Mouse (Mus musculus) lung, postnatal 14 days (tissue): ENCODE data around the gene Tmem121b.

Experiments
- DNase-seq: peaks from one replicate; pipeline ENCODE4 v3.0.0; 2021

Gene Tmem121b

DNA sequence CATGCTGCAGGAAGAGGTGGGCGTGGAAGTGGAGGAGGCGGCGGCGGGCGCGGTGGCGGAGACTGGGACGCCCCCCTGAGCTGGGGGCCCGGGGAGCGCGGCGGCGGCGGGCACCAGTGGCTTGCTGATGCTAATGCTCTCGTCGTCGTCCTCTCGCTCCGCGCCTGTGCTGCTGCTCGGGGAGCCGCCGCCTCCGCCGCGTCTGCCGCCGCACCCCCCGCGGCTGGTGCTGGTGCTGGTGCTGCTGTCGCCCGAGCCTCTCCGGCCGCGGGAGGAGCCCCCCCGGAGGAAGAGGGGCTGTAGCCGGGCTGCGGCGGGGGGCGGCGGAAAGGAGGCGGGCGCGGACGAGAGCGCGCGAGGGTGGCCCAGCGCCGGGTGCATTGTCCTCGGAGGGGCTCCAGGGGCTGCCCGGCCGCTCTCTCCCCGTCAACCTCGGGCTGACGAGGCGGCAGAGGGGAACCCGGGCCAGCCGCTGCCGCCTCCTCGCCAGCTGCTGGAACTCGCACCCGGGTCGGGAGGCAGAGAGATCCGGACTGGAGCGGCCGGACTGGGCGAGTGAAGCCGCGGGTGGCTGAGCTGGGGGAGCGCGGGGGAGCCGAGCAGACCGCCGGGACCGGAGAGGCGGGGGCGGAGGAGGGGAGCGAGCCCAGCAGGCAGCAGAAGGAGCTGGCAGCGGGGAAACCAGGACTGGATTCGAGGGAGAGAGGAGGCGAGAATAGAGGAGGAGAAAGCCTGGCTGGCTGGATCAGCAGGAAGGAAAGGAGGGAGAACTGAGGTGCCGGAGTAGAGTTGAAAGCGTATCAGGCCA is at the start of gene Tmem121b:
Gene Tmem121b, minus strand, starts transcription at position 434 of the 808 bp plus-strand sequence.
- peak; percentile 52 for DNase-seq

- no peak for DNase-seq
These were observed 48.5 kb upstream of the Tmem121b start for GRCm38 (mm10) chr6:120542061-120542460.

DNA sequence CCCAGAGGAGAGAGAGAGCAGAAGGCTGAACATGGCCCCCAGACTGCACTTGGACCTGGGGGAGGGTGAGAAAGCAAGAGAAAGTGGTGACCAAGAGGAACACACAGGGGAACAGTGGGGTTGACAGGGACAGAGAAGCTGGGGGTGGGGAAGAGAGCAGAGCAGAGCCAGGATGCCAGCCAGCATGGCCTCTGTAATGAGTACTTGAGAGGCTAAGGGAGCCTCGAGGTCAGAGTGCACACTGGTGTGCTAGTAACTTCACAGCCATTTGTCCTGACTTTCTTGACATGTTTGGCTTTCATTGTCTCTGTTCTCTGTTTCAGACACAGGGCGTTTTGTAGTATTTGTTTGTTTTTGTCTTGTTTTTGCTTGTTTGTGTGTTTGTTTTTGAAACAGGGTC is 47.8 kb upstream of the Tmem121b start:
- DNase-seq = no peak

GRCm38 (mm10) chr6:120539781-120540231 is 46.2 kb upstream of the Tmem121b start:
- peak; percentile 20 for DNase-seq

DNA sequence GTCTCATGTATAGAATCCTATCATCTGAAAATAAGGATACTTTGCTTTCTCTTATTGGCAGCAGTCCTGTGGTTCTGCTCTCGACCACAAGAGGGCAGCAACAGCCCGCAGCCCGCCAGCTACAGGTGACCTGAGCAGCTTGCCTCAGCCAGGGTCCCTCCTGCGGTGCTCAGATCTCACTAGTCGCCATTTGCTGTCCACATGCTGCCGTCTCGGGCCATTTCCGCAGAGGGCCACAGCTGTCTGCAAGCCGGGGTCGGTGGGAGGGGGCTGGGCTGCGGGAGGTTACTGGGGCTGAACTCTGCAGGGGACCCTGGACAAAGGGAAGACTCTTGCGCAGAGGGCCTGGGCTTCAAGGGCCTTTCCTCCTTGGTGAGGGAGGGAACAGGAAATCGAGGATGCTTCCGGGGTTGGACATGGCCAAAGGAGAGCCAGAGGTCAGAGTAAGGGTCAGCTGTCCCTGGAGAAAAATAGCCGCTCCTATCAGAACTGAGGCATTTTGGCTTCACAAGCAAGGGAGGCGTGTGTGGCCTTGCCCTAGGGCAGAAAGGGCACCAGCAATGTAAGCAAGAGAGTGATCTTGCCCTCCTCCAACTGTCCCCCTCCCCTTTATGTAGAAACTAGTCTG is 45.6 kb upstream of the Tmem121b start:
- DNase-seq = peak; percentile 75

GRCm38 (mm10) chr6:120536337-120536736 is 42.7 kb upstream of the Tmem121b start:
- DNase-seq = no peak

DNA sequence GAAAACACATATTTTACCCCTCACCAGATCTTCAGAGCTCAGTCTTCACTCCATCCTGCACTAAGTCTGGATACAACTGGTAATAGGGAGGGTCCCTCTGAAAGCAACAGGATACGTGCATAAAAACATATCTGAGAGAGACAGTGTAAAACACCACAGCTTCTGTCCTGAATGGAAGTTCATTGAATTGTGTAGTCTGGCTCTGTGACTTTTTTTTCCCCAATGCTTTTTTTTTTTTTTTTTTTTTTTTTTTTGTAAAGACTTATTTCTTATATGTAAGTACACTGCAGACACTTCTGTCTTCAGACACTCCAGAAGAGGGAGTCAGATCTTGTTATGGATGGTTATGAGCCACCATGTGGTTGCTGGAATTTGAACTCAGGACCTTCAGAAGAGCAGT is 39.0 kb upstream of the Tmem121b start:
- DNase-seq = no peak

DNA sequence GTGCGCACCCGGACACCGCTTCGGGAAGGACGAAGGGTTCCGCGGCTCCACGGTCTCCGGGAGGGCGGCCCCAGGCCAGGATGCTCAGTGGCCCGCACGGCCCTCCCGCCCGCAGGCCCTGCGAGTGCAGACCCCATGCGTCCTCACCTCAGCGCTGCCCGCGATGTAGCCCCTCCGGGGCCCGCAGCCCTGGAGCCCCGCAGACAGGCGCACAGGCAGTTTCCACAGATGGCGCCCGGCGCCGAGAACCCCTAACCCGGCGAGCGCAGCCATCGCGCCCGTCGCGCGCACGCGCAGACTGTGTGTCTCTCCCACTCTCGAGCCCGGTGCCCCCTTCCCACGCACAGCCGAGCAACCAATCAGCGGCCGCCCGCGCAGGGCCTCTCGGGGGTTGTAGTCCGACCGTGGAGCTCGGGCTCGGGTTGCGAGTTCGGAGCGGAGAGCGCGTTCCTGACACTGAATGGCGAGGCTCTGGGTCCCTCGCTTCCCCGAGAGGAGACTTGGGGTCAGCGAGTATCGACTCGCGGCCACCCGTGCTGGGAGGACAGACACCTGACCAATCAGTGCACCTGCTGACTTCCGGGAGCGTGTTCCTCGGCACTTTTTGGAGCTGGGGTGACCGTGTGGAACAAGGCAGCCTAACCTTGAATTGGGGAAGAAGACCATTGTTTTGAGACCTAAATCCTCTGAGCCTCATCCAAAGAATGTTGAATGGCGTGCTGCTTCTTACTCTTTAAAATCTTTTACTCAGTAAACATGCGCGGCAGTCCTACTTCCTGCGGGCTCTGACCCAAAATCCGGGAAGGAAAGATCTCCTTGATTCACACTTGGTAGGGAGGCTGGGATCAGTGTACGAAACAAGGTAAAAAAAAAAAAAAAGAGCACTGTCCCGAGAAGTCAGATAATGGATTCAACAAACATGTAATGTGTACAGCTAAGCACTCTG is 37.7 kb upstream of the Tmem121b start, which contains the start of gene Hdhd5:
Gene Hdhd5, minus strand, starts transcription at position 300 of the 946 bp plus-strand sequence.
- peak; percentile 93 for DNase-seq

- no peak for DNase-seq
These were observed 35.5 kb upstream of the Tmem121b start for GRCm38 (mm10) chr6:120529123-120529522.

GRCm38 (mm10) chr6:120524796-120525195 is 31.2 kb upstream of the Tmem121b start:
- no peak for DNase-seq

- DNase-seq = peak; percentile 18
These were observed 26.0 kb upstream of the Tmem121b start for GRCm38 (mm10) chr6:120519647-120520046.

DNA sequence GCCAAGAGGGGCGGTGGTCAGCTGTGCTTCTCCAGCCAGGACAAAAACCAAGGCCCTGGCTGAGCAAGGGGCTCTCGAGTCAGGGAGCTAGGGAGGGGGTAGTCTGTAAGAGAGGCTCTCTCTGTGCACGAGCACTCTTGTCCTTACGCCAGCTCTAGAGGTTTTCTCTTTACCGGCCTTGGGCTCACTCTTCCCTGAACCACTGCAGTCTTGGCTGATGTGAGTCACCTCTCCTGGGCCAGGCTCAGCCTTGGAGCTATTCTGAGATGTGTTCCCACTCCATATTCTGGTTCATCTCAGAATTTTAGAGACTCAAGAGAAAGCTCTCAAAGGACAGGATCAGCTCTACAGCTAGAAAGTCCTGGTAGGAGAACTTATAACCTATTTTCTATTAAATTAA is 23.7 kb upstream of the Tmem121b start:
- DNase-seq = no peak

DNA sequence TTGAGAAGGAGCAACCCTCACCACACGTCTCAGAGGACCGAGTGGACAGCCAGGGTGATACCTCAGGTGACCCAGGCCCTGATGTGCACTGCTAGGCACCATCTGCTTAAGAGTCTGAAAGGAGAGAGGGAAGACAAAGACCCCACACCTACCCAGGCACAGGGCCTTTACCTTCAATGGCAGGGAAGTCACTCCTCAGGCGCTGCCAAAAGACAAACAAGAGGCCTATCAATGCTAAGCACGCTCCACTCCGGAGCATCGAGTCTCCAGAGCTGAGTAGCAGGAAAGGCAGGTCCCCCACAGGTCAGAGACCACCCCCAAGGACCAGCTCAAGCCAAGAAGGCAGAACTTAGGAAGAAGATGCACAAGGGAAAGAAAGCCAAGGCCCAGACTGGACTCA is 23.3 kb upstream of the Tmem121b start:
- DNase-seq = no peak

DNA sequence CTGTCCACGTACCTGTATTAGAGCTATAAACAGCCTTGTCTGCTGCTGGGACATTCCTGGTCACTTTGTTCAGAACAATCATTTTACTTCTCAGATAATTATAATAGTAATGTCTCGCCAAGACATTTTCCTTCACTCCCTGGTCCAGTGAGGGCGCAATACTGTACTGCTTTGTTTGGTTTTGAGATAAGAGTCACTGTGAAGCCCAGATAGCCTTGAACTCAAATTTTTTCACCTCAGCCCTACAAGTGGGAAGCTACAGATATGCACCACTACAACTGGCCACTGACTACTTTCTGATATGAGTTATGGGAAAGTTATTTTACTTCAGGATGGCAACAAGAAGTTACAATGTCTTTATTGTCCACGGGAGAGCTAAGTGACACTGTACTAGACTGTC is 22.8 kb upstream of the Tmem121b start:
- no peak for DNase-seq

- DNase-seq = no peak
These were observed 17.6 kb upstream of the Tmem121b start for GRCm38 (mm10) chr6:120511212-120511611.

GRCm38 (mm10) chr6:120510425-120510824 is 16.8 kb upstream of the Tmem121b start:
- no peak for DNase-seq

GRCm38 (mm10) chr6:120509975-120510374 is 16.4 kb upstream of the Tmem121b start:
- no peak for DNase-seq

DNA sequence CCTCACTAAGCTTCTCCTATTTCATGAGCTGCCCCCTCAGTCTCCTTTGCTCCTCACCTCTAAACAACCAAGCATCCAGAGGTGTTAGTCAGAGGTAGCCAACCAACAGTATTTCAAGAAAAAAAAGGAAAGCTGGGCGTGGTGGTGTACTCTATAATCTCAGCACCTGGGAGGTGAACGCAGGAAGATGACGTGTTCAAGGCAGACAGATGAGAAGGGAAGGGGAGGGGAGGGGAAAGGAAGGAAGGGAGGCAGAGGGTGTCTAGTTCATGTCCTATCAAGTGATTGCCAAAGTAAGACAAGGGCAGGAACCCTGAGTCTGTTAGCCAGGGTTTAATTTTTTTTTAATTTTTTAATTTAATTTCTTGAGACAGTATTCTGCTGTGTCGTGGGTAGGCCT is 15.0 kb upstream of the Tmem121b start:
- DNase-seq = no peak

GRCm38 (mm10) chr6:120505531-120505930 is 11.9 kb upstream of the Tmem121b start:
- DNase-seq = no peak

DNA sequence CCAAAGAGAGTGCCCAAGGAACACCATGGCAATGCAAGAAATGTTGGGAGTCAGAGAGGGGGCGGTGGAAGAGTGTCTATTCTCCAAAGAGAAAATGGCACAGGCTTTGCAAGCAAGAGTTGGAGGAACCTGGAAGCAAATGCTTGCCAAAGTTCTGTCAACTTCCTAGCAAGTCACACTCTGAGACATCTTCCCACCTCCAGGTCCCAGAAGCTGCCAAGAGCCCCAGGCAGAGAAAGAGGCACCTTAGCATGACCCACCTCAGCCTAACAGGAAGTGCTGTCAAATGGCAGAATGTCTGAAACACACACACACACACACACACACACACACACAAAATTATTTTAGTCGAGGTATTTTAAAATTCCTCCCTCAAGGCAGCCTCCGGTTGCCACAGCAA is 10.4 kb upstream of the Tmem121b start:
- no peak for DNase-seq

DNA sequence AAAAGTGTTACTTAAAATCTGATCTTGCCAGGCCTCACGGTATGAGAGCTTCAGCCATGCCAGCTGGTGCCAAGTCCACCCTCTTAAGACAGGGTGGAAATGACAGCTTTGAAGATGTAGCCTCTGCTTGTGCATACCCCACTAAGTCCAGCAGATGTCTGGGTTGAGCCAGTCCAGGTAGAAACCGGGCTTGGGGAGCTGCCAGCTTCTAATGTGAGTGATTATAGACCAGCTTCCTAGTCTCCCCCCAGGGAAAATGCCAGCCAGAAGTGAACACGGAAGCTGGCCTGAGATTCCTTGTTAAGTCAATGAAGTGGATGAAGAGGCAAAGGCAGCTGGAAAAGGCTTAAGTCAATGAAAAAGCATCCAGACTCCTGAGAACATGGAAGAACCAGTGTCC is 2.9 kb upstream of the Tmem121b start:
- DNase-seq = no peak

GRCm38 (mm10) chr6:120492499-120493373 is 871 bp downstream of the Tmem121b start:
- DNase-seq = peak; percentile 19
